Mouse (Mus musculus): ENCODE measurements around the gene Arhgef15.

Gene Arhgef15

DNA sequence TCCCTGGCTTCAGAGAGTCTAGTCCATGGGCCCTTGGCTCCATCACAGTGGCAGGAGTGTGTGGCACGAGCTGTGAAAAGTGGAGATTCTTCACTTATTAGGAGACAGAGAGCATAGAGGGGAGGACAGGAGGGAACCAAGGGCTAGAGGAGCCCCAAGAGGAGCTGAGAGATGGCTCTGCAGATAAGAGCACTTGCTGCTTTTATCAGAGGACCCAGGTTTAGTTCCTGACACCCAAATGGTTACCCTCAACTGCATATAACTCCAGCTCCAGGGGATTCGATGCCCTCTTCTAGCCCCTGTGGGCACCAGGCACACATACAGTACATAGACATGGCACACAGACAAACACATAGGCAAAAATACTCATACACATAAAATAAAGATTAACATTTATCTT lies 32.5 kb downstream of the Arhgef15 start:
- in situ Hi-C loops (cut with MboI, MseI): no loop called here

DNA sequence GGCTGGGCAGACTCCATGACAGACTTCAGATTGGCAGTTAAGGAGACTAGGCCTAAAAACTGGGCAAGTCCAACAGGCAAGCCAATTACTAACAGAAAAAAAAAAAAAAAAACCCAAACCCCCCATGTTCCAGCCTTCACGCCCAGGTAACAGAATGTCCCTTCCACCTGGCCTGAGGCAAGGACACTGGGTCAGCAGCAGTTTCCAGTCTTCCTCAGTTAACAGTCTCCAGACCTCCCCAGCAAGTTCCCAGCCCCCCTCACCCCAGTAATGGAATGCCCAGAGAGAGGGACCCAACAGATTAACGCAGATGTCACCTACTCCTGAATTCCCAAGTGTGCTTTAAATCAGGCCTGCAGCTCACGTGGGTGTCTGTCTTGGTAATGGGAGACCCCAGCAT lies 34.1 kb downstream of the Arhgef15 start:
- in situ Hi-C loops (cut with MboI, MseI): no loop called here

DNA sequence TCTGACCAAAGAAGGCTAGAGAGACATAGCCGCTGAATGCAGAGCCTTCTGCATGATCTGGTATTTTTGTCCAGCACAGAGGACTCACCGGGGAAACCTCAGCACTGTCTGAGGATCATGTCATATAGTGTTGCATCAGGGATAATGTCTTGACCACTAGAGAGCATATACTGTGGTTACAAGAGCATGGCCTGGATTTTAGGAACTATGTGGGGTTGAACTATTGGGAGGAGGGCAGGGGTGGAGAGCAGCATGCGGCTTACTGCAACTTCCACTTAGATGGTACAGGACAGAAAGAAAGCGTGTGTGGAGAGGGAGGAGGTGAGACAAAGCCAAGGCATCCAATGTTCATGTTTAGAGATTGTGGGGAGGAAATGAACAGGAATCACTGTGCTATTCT lies 42.7 kb downstream of the Arhgef15 start:
- in situ Hi-C loops (cut with MboI, MseI): no loop called here

DNA sequence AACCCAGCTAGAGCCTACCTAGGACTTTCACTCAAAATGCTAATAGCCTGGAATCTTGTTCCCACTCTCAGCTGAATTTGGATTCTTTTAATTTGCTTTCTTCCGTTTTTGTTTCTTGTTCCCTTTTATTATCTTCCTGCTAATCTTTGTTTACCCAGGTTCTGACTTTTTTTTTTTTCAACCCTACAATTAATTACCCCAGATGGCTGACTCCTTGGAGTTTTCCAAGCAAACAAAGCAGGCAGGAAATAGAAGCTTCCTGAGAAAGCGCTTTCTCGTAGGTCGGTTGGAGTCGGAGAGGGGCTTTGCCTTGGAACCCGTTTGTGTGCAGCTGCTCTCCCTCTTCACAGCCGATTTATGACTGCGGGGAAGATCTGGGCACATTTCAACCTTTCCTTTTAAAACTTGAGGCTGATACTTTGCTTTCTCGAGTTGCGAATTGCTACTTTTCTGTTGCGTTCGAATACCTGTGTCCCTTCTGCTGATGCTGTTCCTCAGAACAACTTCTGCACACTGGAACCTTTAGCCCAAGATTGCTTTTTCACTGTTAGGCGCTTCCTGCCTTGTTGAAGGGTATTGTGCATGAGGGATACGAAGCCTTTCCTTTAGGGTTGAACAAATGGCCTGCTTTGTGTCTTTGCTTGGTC lies 45.6 kb downstream of the Arhgef15 start:
- in situ Hi-C loops (cut with MboI, MseI): no loop called here

DNA sequence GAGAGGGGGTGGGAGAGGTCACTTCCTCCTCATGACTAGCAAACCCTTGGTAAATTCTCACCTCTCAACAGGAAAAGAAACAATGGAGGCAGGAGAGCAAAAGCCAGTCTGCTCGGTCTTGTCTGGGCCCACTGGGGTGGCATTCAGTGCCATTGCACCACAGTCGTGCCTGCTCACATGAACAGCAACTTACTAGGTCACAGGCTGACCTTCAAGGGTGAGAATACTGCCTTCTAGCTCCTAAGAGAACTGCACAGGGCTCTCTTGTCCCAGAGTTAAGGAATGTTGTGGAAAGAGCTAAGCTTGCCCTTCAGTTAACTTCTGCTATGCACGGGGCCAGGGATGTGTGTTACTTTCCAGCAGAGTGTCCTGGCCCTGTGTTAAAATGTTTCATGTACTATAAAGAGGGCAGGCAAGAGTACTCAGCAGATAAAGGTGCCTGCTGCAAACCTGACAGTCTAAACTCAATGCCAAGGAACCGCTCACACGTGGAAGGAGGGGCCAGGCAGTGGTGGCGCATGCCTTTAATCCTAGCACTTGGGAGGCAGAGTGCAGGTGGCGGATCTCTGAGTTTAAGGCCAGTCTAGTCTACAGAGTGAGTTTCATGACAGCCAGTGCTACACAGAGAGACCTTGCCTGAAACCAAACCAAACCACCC lies 48.3 kb downstream of the Arhgef15 start:
- in situ Hi-C loops (cut with MboI, MseI): loop anchor here (5.0 kb wide), 1 partner anchor 93 kb away; no protein-coding TSS in a partner anchor

DNA sequence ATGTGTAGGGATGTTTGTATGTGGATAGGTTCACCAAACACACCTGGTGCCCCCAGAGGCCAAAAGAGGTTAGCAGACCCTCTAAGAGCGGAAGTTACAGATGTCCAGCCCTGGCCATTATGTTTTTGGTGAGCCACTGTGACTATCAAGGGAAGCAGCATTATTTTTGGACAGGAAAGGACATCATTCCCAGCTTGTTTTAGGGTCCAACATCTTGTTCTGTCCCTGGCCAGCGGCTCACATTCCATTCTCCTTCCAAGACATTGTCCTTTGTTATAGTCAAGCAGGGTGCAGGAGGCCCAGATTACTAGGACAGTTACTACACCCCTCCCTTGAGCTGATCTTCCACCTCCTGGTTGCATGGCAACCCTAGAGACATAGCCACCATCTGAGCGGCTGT lies 50.0 kb downstream of the Arhgef15 start:
- in situ Hi-C loops (cut with MboI, MseI): loop anchor here (5.0 kb wide), 1 partner anchor 95 kb away; no protein-coding TSS in a partner anchor

DNA sequence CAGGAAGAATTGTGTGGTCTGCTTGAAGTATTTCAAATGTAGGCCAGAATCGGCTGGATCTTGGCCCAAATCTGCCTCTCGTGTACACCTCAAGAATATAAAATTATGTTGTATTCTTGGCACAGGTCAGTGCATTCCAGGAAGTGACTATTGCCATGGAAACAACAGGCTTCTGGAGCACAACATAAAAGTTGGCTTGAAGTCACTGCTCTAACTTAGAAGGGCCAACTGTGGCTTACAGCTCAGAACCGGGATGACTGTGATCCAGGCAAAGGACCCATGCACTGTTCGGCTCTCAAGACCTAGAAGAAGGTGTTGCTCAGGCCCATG lies 50.9 kb downstream of the Arhgef15 start:
- in situ Hi-C loops (cut with MboI, MseI): loop anchor here (5.0 kb wide), 1 partner anchor 96 kb away; no protein-coding TSS in a partner anchor

DNA sequence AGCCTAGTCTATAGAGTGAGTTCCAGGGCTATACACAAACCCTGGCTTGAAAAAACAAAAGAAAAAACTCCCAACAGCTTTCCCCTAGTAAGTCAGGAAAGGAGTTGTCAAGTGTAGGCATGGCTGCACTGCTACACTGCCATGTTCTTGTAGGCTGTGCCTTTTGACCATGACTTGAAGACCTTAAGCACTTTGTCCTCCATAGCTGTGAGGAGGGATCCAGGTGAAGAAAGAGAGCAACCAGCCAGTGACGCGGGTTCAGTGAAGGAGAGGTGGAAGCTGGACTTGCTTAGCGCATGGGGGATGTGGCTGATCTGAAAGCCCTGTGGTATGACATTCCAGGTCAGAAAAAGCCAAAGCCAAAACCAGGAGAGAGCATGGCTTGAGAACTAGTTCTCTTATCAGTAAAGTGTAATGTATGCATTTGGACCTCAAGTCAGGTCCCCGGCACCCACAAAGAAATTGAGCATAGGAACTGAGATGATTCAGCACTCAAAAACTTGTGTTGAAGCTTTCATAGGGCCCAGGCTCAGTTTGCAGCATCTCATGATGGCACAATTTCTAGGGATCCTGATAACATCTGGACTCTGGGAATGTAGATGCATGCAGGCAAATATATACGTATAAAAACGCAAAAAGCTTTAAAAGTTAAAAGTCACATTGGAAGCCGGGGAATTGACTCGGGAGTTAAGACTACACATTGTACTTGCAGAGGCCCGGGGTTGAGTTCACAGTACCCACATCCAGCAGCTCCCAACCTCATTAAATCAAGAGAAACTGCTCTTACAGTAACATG lies 51.4 kb downstream of the Arhgef15 start:
- in situ Hi-C loops (cut with MboI, MseI): loop anchor here (5.0 kb wide), 1 partner anchor 96 kb away; no protein-coding TSS in a partner anchor

DNA sequence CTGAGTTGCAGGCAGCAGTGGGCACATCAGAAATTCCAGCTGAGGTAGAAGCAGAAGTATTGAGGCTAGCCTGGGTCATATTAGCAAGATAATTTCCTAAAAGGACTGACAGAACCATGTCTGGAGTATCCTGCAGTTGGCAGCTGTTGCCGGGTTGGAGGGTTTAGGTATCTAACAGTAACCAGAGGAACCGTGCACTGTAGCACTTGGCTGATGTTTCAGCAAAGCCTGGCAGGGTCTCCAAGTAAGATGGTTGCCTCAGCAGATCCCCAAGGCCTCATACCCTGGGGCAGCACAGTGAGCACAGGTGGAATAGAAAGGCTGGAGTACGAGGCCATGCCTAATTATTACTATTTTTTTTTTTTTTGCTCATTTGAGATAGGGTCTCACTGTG lies 52.1 kb downstream of the Arhgef15 start:
- in situ Hi-C loops (cut with MboI, MseI): loop anchor here (5.0 kb wide), 1 partner anchor 97 kb away; no protein-coding TSS in a partner anchor

DNA sequence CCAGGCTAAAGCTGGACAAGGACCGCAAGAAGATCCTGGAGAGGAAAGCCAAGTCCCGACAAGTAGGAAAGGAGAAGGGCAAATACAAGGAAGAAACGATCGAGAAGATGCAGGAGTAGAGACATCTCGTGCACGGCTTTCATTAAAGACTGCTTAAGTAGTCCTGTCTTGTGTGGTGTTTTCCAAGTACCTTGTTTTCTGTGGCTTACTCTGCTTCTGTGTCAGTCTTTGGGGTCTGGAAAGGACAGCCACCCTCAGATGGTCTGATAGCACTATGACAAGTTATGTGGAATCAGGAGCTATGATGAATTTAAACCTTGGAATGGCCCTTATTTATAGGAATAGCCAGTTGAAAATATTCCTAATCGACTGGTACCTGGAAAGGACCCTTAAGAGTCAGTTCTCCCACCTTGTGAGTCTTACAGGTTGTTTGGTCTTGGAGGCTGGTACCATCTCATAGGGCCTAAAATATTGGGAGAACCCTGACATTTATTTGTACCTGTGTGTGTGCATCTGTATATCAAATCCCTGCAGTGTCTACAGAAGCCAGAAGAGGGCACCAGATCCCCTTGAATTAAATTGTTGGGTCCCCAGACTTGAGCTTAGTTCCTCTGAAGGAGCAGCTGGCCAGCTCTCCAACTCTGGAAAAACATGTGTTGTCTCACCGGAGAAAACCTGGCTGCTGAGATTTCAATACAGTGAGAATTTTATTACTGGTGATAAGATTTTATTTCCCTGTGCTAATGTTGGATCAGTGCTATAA lies 52.7 kb downstream of the Arhgef15 start:
- in situ Hi-C loops (cut with MboI, MseI): loop anchor here (5.0 kb wide), 1 partner anchor 98 kb away; no protein-coding TSS in a partner anchor

DNA sequence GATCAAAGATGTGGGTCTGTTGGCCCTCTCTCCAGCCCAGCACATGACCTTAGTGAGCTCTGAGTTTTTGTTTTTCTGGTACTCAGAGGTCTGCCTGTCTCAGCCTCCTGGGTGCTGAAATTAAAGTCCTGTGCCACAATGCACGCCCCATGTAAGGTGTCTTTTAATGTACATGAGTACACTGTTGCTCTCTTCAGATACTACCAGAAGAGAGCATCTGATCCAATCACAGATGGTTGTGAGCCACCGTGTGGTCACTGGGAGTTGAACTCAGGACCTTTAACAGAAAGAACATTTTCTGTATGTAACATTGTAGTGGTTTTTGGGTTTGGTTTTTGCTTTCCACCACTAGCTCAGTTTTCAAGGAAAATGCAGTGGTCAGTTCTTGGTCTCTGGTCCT lies 53.5 kb downstream of the Arhgef15 start:
- in situ Hi-C loops (cut with MboI, MseI): no loop called here

DNA sequence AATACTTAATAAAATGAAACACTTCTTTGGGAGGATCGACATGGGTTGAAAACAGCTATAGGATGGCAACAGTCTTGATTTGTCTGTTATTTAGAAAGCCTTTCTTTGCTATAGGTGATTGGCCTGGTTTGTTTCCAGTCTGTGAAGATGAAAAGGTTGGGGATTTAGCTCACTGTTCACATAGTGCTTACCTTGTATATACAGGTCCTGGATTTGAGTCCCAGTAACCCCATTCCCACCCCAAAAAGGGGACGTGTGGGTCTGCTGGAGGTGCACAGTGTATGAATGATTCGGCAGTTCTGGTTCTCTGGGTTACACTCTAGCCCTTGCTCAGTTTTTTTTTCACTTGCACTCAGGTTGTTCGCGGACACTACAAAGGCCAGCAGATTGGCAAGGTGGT lies 54.5 kb downstream of the Arhgef15 start:
- in situ Hi-C loops (cut with MboI, MseI): no loop called here

DNA sequence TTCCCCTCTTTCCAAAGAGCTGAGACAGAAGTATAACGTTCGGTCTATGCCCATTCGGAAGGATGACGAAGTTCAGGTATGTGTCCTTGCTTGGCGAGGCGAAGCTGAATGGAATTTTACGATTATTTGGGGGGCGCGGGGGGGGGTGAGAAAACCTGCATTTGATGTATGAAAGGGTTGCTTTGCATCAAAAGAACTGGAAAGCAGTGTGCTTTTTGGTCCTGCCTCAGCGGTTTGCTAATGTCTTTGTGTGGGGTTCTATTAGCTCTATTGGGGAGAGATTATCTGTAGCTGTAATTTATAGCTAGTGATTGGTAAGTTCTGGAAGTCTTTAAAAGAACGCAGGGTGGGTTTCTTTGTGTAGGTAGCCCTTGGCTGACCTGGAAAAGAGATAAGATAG lies 54.9 kb downstream of the Arhgef15 start:
- in situ Hi-C loops (cut with MboI, MseI): no loop called here

DNA sequence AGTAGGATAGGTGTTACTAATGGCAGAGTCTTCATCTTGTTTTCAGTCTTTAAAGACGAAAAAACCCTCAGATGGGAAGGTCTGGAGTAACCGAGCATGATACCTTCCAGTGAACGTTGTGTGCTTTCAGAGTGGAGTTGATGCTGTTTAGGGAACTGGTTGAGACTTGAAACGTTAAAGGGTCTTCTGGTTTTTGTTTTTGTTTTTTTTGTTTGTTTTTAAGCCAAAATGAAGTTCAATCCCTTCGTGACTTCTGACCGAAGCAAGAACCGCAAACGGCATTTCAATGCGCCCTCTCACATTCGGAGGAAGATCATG lies 55.3 kb downstream of the Arhgef15 start:
- in situ Hi-C loops (cut with MboI, MseI): no loop called here

DNA sequence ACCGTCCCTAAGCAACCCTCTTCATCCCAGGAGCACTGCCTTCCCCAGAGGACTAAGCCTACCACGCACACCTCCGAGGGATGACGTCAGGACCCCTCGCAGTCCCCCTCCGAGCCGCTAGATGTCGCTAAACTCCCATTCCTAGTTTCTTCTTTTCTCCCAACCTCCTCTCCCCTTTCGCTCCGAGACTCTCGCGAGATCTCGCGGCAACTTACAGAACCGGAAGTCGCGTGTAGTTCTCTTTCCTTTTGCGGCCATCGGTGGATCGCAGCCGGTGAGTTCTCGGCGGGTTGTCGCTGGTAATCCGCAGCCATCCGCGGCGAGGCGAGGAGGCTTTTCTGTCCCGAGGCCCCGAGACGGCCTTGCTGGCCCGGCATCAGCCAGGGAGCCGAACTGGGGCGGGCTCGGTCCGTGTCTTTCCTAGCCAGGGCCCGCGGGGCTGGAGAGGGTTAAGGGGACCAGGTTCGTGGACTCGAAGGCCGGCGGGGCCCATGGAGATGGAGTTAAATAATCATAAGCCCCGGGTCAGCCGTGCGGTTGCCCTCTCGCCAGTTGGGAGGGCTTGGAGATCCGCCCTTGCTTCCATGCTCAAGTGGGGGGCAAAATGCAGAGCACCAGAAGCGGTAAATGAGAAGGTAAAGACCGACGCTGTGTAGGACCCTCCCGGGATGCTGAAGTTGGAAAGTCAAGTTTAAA lies 55.8 kb downstream of the Arhgef15 start, which contains the start of gene Rpl26:
TSS of gene Rpl26 (plus strand) at position 233 of the 696 bp plus-strand sequence.
- in situ Hi-C loops (cut with MboI, MseI): no loop called here

DNA sequence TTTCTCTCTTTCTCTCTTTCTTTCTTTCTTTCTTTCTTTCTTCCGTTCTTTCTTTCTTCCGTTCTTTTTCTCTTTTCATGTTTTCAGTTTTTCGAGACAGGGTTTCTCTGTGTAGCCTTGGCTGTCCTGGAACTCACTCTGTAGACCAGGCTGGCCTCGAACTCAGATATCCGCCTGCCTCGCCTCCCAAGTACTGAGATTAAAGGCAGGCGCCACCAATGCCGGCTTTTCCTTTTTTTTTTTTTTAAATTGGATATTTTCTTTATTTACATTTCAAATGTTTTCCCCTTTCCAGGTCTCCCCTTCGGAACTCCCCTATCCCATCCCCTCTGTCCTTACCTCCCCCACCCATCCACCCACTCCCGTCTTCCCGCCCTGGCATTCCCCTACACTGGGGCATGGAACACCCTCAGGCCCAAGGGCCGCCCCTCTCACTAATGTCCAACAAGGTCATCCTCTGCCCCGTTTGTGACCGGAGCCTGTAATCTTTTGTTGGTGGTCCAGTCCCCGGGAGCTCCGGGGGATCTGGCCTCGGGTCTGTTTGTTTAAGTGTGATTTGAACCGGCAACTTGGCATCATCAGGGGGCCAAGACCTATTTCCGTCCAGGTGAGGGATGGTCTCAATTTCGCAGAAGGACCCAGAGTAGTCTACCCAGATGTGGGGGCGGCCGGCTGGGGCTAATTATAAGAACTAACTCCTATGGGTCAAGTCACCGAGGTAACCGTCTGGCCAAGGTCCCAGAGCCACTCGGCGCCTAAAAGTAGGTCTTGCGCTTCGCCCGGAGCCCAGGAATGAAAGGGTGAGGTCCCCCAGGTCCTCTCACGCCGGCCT lies 56.5 kb downstream of the Arhgef15 start:
- in situ Hi-C loops (cut with MboI, MseI): no loop called here

DNA sequence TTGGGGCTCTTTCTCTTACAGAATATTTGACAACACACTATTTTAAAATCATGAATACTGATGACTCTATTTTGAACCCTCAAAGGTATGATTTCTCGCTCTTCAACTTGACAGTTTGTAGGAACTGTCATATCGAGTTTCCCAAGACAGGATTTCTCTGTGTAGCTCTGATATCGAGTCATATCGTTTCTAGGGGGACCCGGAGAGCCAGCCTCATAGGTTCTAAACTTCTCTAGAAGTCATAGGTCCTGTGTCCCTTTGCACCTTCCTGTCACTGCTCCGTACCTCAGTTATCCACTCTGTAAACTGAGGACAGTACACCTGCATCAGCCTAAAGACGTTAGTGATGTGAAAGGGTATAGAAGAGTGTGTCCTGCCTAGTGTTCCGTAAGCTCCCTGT lies 57.5 kb downstream of the Arhgef15 start:
- in situ Hi-C loops (cut with MboI, MseI): no loop called here

DNA sequence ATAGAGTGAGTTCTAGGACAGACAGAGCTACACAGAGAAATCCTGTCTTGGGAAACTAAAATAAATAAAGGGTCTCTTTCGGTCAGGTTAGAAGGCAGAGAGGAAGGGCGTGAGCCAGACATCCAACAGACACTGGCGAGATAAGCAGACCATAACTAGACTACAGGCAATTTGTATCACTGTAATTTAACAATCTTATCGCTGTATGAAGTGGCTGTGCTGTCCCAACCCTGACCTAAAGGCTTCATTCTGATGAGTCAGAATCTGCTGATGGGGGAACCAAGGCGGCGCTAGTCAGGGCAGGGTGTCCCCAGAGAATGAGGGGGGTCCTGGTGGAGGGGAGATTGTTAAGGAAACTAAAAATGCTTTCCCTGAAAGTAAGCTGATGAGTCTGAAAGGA lies 58.5 kb downstream of the Arhgef15 start:
- in situ Hi-C loops (cut with MboI, MseI): no loop called here

DNA sequence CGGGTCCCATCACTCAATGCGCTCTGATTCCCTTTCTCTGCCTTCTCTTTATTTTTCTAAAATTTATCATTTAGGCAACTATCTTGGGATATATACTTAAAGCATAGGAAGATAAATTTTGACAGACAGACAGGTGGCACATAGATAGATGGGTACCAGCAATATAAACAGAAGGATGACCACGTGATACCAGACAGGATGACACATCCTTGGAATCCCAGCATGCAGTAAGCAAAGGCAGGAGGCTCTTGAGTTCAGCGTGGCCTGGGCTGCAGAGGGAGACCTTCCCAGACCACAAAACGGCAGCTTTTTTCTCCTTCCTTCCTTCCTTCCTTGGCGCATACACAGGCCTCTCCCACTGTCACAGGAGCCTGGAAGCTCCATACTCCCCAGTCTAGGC lies 59.4 kb downstream of the Arhgef15 start:
- in situ Hi-C loops (cut with MboI, MseI): no loop called here

DNA sequence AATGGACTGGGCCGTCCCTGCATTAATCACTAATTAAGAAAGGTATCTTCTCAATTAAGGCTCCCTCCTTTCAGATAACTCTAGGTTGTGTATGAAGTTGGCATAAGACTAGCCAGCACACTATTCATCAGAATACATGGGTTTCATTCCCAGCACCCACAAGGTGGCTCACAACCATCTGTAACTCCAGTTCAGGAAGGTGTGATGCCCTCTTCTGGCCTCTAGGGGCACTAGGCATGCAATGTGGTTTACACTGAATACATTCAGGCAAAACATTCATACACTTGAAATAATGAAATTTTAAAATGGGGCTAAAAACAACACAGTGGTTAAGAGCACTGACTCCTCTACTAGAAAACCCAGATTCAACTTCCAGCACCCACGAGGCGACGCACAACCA lies 60.2 kb downstream of the Arhgef15 start:
- in situ Hi-C loops (cut with MboI, MseI): no loop called here
